Mouse (Mus musculus) forebrain, embryonic 13.5 days (tissue): Measurements from ENCODE around the gene Prim2. TPM values are rescaled to one million over a fixed set of nuclear protein-coding genes. Genes with fewer than 3 reads are reported as not detected.

Experiments used
- ATAC-seq: fragments of 200-750 bp; cut with Nextera tagmentation; 2 replicates; pipeline ENCODE4 v1.8.0; 2017
- H3K27ac ChIP-seq: fragments of 300-500 bp; sonication (generic); 2 replicates; pipeline ENCODE4 v1.5.1; 2015; ENCODE audit warnings: inconsistent platforms, mild to moderate bottlenecking, moderate library complexity
- H3K27me3 ChIP-seq: fragments of 300-500 bp; sonication (generic); 2 replicates; pipeline ENCODE4 v1.6.1; 2015; ENCODE audit warnings: mild to moderate bottlenecking, inconsistent platforms
- H3K36me3 ChIP-seq: fragments of 300-500 bp; sonication (generic); 2 replicates; pipeline ENCODE4 v1.6.1; 2015; ENCODE audit warnings: mild to moderate bottlenecking, inconsistent platforms; ENCODE audit not compliant: poor library complexity, severe bottlenecking
- H3K4me1 ChIP-seq: fragments of 300-500 bp; sonication (generic); 2 replicates; pipeline ENCODE4 v1.6.1; 2015; ENCODE audit warnings: inconsistent platforms
- H3K4me2 ChIP-seq: fragments of 300-500 bp; sonication (generic); 2 replicates; pipeline ENCODE4 v1.6.1; 2015; ENCODE audit warnings: inconsistent platforms, mild to moderate bottlenecking, moderate library complexity
- H3K4me3 ChIP-seq: fragments of 300-500 bp; sonication (generic); 2 replicates; pipeline ENCODE4 v1.5.1; 2015; ENCODE audit warnings: mild to moderate bottlenecking, inconsistent platforms
- H3K9ac ChIP-seq: fragments of 300-500 bp; sonication (generic); 2 replicates; pipeline ENCODE4 v1.6.1; 2015; ENCODE audit warnings: mild to moderate bottlenecking, inconsistent platforms
- H3K9me3 ChIP-seq: fragments of 300-500 bp; sonication (generic); replicated peaks from 2 replicates; pipeline ENCODE4 v1.6.1; 2016; ENCODE audit warnings: inconsistent platforms
- WGBS: fragments of 180-500 bp; shearing (Covaris S2); methylation state at CpG from one replicate; pipeline ENCODE4 v1.1.7; 2015; 5-methylcytosine and 5-hydroxymethylcytosine counted together
- polyA plus RNA-seq: library from polyadenylated mRNA; unstranded; fragments of >200 nt; fragmentation: Nextera tagmentation; extraction: Ambion mirVana; gene quantifications from 2 replicates; pipeline ENCODE4 v1.2.1, GENCODE M21; 2015

Gene Prim2
- polyA plus RNA-seq, 1 experiment from 2014 or later = 47.8 TPM

DNA sequence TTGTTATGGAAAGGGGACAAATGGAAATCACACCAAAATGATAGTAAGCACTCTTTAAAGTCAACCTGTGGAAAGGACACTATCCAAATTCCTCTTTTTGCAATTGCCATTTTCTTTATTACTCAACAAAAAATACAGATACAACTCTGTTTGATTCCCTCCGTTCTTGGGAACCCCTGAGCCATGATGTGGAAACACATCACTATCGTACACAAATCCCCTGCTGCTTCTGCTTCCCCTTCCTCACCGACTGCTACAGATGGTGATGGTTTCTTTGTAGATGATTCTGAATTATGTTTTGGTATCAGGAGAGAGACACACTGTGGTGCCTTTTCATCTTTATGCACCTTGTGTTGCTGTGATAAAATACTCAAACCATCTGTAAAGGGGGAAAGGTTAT, 210.6 kb downstream of the Prim2 start:
- no peak overlapping the region for H3K27ac ChIP-seq
- H3K4me3 ChIP-seq = no peak overlapping the region
- H3K9ac ChIP-seq = no peak overlapping the region
- H3K27me3 ChIP-seq = no peaks in the 10 kb centered on the region
- no peaks in the 10 kb centered on the region for H3K4me1 ChIP-seq
- no peak overlapping the region for H3K4me2 ChIP-seq
- H3K9me3 ChIP-seq = no peaks in the 10 kb centered on the region
- H3K36me3 ChIP-seq = peaks cover 6% of the 10 kb centered on the region; the same call in 1 of the 2 replicates
- no peak for ATAC-seq
- WGBS = 95% methylated on average over 3 of the region's 3 CpGs

DNA sequence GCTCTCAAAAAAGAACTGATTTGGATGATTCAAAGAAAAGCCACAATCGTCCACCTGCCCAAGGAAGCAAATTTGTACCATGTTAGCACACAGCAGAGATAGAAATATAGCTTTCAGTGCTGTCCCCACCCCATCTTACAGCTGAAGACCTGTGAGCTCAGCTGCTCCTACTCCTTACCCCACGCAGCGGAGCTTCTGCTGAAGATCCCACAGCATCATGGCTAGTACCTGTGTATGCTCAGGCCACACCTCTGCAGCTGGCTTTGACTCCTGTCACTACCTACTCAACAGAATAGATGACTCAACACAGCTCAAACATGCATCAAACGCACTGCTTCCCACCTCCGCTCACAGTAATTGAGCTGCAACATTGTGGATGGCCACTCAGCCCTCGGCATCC, 215.3 kb downstream of the Prim2 start:
- Histone ChIP-seq H3K4me3 (no peak overlapping the region), H3K36me3 (no peaks in the 10 kb centered on the region), H3K4me1 (no peaks in the 10 kb centered on the region), H3K27ac (no peak overlapping the region), H3K27me3 (no peaks in the 10 kb centered on the region), H3K9ac (no peak overlapping the region), H3K9me3 (no peaks in the 10 kb centered on the region), H3K4me2 (no peak overlapping the region)
- 91% methylated on average over 6 of the region's 6 CpGs for WGBS
- no peak for ATAC-seq

DNA sequence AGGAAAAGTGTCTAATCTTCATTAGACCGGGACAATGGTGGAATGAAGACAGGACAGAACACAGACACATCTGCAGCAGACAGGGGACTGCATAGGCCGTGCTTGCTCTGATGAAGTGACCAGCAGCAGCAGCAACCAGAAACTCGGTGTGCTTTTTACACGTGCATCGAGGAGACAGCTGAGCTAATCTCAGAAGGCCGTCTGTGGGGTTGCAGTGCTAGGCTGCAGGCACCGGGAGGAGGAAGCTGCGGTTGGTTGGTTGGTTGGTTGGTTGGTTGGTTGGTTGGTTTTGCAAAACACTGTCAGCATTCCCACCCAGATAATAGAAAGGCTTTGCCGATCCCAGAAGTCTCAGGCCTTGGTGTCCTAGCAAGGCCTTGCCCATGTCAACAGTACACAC, 216.3 kb downstream of the Prim2 start:
- Histone ChIP-seq H3K36me3 (no peaks in the 10 kb centered on the region), H3K4me2 (no peak overlapping the region), H3K27me3 (no peaks in the 10 kb centered on the region), H3K27ac (no peak overlapping the region), H3K9ac (no peak overlapping the region), H3K4me1 (no peaks in the 10 kb centered on the region), H3K4me3 (no peak overlapping the region), H3K9me3 (no peaks in the 10 kb centered on the region)
- WGBS = 89% methylated on average over 9 of the region's 9 CpGs
- ATAC-seq = no peak

DNA sequence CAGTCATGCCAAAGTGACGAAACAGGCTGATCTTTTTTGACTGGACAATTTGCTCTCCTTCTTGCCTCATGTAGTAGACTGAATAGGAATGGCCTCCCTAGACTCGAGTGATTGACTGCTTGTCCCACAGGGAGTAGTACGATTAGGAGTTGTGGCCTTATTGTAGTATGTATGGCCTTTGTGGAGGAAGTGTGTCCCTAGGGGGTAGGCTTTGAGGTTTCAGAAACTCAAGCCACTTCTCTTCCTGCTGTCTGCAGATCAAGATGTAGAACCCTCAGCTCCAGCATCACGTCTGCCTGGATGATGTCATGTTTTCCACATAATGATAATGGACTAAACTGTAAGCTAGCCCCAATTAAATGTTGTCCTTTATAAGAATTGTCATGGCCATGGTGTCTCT, 222.4 kb downstream of the Prim2 start:
- H3K4me1 ChIP-seq = no peaks in the 10 kb centered on the region
- WGBS = 84% methylated on average over 4 of the region's 4 CpGs
- no peaks in the 10 kb centered on the region for H3K27me3 ChIP-seq
- no peak overlapping the region for H3K27ac ChIP-seq
- no peaks in the 10 kb centered on the region for H3K36me3 ChIP-seq
- no peaks in the 10 kb centered on the region for H3K9me3 ChIP-seq
- H3K4me3 ChIP-seq = no peak overlapping the region
- H3K4me2 ChIP-seq = no peak overlapping the region
- no peak for ATAC-seq
- H3K9ac ChIP-seq = no peak overlapping the region

DNA sequence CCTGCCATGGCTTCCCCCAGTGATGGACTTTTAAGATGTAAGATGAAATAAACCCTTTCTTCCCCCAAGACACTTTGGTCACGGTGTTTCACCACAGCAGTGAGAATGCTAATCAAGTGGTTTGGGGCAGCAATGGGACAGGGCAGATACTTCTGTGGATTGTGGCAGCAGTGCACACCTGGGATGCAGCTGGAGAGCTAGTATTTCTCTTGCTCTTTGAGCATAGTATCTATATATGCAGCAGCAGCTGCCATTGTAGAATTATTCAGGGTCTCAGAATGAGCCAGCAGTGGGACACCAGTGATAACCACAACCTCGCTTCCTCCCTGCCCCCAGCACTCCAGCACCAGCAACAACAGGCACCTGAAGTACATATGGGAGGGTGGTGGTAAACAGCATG, 233.4 kb downstream of the Prim2 start:
- ATAC-seq = no peak
- Histone ChIP-seq H3K9ac (no peak overlapping the region), H3K36me3 (no peaks in the 10 kb centered on the region), H3K9me3 (no peaks in the 10 kb centered on the region), H3K27me3 (no peaks in the 10 kb centered on the region), H3K4me3 (no peak overlapping the region), H3K4me2 (no peak overlapping the region), H3K27ac (no peak overlapping the region), H3K4me1 (no peaks in the 10 kb centered on the region)
- 86% methylated on average over 2 of the region's 2 CpGs for WGBS

Other genes with a start within 250 kb of the Prim2 start
- 28.4 and 31.9 TPM in 2 replicates for gene Rab23, start 50.1 kb upstream of the Prim2 start, polyA plus RNA-seq
- gene Bag2, start 88.0 kb upstream of the Prim2 start, polyA plus RNA-seq = 25.0 and 25.4 TPM in 2 replicates
- 37.2 and 43.4 TPM in 2 replicates for gene Zfp451, start 144.8 kb upstream of the Prim2 start, polyA plus RNA-seq
- gene Bend6, start 238.0 kb upstream of the Prim2 start, polyA plus RNA-seq = 12.7 and 13.8 TPM in 2 replicates
- 28.2 and 29.4 TPM in 2 replicates for gene Dst, start 238.4 kb upstream of the Prim2 start, polyA plus RNA-seq